Mouse (Mus musculus) kidney, adult 2 months (tissue): ENCODE measurements around the gene Gm10229. TPM values are rescaled to one million over a fixed set of nuclear protein-coding genes. Genes with fewer than 3 reads are reported as not detected.
"Not testable (repeated sequence)": the region's sequence is repeated elsewhere in the genome, so short reads cannot be mapped to it uniquely, and the experiment has no call there.

Experiments used
- DNase-seq: peaks from one replicate; pipeline ENCODE4 v3.0.0; 2021
- H3K27ac ChIP-seq: fragments of 200-500 bp; 2 replicates; pipeline ENCODE4 v1.5.1; 2012; ENCODE audit warnings: low read depth, low read length, control low read depth, inconsistent platforms; ENCODE audit not compliant: insufficient read depth
- H3K27me3 ChIP-seq: fragments of 200-500 bp; replicated peaks from 2 replicates; pipeline ENCODE4 v1.6.1; 2012; ENCODE audit warnings: mild to moderate bottlenecking, moderate library complexity, low read length, inconsistent platforms; ENCODE audit not compliant: control insufficient read depth, insufficient read depth
- H3K36me3 ChIP-seq: fragments of 200-500 bp; 2 replicates; pipeline ENCODE4 v1.6.1; 2012; ENCODE audit warnings: mild to moderate bottlenecking, moderate library complexity, low read length, inconsistent platforms; ENCODE audit not compliant: control insufficient read depth, insufficient read depth
- H3K4me1 ChIP-seq: fragments of 200-500 bp; 2 replicates; pipeline ENCODE4 v1.6.1; 2011; ENCODE audit warnings: low read length; ENCODE audit not compliant: control insufficient read depth, insufficient read depth
- H3K4me3 ChIP-seq: fragments of 200-500 bp; 2 replicates; pipeline ENCODE4 v1.5.1; 2011; ENCODE audit warnings: mild to moderate bottlenecking, low read depth, low read length, control low read depth; ENCODE audit not compliant: insufficient read depth
- CTCF ChIP-seq: fragments of 200-500 bp; conservative IDR thresholded peaks from 2 replicates; pipeline ENCODE4 v1.5.1; 2011; ENCODE audit warnings: low read depth, mild to moderate bottlenecking, control low read depth, low read length, moderate library complexity, mixed read lengths; ENCODE audit not compliant: insufficient read depth, insufficient read length
- POLR2A ChIP-seq: fragments of 200-500 bp; IDR thresholded peaks from one replicate; pipeline ENCODE4 v1.6.1; 2011; ENCODE audit warnings: low read depth, low read length, control low read depth
- WGBS: fragments of 180-500 bp; shearing (Covaris S2); methylation state at CpG from one replicate; pipeline ENCODE4 v1.1.7; 2018; 5-methylcytosine and 5-hydroxymethylcytosine counted together
- polyA plus RNA-seq: library from polyadenylated mRNA; depleted of rRNA; stranded (reverse); fragments of >200 nt; gene quantifications from 2 replicates; pipeline ENCODE4 v1.2.3, GENCODE M21; 2012; rRNA removed

Gm10229 gene
- polyA plus RNA-seq: not detected in 2 replicates

DNA sequence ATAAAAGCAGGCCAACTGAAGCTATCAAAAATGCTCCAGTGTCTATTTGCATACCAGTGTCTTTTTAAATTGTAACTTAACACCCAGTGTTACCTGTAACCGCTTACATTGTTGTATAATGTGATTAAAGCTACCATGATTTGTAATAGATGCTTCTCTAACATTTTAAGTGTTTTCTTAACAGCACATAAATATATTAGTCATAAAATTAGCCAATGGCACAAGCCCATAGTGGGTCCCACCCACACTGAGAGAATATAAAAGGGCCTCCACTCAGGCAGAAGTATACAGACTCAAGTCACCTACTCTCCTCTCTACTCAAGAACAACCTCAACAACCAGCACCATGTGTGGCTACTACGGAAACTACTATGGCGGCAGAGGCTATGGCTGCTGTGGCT lies at the start of gene Gm10229:
Gene Gm10229 (plus strand): TSS at position 301 of the 400 bp plus-strand sequence.
- not testable (repeated sequence) for DNase-seq, H3K36me3 ChIP-seq, H3K4me1 ChIP-seq, H3K4me3 ChIP-seq, H3K27ac ChIP-seq, H3K27me3 ChIP-seq
- 90% methylated on average over 3 of the region's 3 CpGs for WGBS

- no peaks in the 10 kb centered on the region for H3K27me3 ChIP-seq
- no peaks in the 10 kb centered on the region for H3K36me3 ChIP-seq
- no peaks in the 10 kb centered on the region for H3K4me1 ChIP-seq
- H3K4me3 ChIP-seq: no peak within 1 kb of the TSS
- no peak within 1 kb of the TSS for H3K27ac ChIP-seq
- no peak for DNase-seq
- WGBS: 74% methylated on average over 5 of the region's 5 CpGs
- TF ChIP-seq POLR2A (no peak), CTCF (no peak)
These were observed 4.4 kb upstream of the Gm10229 start, which contains the start of gene Krtap22-2 for GRCm38 (mm10) chr16:89010659-89011058. Krtap22-2 (minus strand) TSS chr16:89010759.

DNA sequence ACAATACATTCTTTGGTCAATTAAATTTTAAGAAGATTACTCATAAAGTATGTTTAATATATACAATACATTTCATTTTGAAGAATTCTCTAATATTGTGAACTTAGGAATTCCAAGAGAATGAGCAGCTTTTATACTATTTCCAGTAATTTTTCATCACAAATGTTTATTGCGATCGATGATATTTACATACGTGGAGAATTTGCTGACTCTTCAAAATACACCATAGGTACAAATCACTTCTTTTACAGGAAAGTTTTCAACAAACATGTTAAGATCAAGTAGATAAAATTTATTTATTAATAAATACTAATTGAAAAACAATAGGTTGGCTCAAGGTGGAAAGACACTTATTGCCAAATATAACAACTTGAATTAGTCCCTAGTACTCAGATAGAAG lies 1.1 kb upstream of the Gm10229 start:
- no peaks in the 10 kb centered on the region for H3K4me1 ChIP-seq
- TF ChIP-seq POLR2A: no peak
- TF ChIP-seq CTCF: no peak
- no peak overlapping the region for H3K4me3 ChIP-seq
- H3K27ac ChIP-seq: no peak overlapping the region
- H3K36me3 ChIP-seq: no peaks in the 10 kb centered on the region
- no peak for DNase-seq
- no peaks in the 10 kb centered on the region for H3K27me3 ChIP-seq
- 97% methylated on average over 3 of the region's 3 CpGs for WGBS

DNA sequence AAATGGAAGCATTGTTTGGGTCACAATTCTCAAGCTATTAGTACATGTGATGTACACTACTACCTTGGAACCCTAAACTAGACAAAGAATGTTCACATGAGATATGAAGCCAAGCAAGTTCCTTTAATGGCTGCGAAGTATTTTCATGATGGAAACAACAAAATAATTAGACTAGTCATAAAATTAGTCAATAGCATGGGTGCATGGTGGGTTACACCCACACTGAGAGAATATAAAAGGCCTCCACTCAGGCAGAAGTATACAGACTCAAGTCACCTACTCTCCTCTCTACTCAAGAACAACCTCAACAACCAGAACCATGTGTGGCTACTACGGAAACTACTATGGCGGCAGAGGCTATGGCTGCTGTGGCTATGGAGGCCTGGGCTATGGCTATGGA lies 16.3 kb downstream of the Gm10229 start, which contains the start of gene Krtap6-1:
Gene Krtap6-1 (plus strand): TSS at position 301 of the 400 bp plus-strand sequence.
- H3K4me1 ChIP-seq, H3K36me3 ChIP-seq, H3K4me3 ChIP-seq, DNase-seq, H3K27ac ChIP-seq, H3K27me3 ChIP-seq: not testable (repeated sequence)
- WGBS: 96% methylated on average over 3 of the region's 3 CpGs

- not testable (repeated sequence) for H3K36me3 ChIP-seq, H3K4me1 ChIP-seq, H3K4me3 ChIP-seq, H3K27me3 ChIP-seq, H3K27ac ChIP-seq, DNase-seq
- WGBS: 85% methylated on average over 2 of the region's 4 CpGs
These were observed 26.3 kb downstream of the Gm10229 start, which contains the start of gene Gm10228 for GRCm38 (mm10) chr16:89041372-89041771. Gm10228 (minus strand) TSS chr16:89041472.

GRCm38 (mm10) chr16:89047783-89048182 lies 32.7 kb downstream of the Gm10229 start, which contains the start of gene Krtap6-5:
Krtap6-5 (minus strand) TSS chr16:89047883.
- Histone ChIP-seq H3K27ac (no peak within 1 kb of the TSS), H3K4me1 (no peaks in the 10 kb centered on the region), H3K27me3 (no peaks in the 10 kb centered on the region), H3K36me3 (no peaks in the 10 kb centered on the region), H3K4me3 (no peak within 1 kb of the TSS)
- DNase-seq: no peak
- 80% methylated on average over 3 of the region's 3 CpGs for WGBS
- TF ChIP-seq CTCF (no peak), POLR2A (no peak)

GRCm38 (mm10) chr16:89063902-89064301 lies 48.8 kb downstream of the Gm10229 start, which contains the start of gene 1110025L11Rik:
1110025L11Rik (minus strand) TSS chr16:89064002.
- H3K36me3 ChIP-seq, H3K27ac ChIP-seq, DNase-seq, H3K27me3 ChIP-seq, H3K4me3 ChIP-seq, H3K4me1 ChIP-seq: not testable (repeated sequence)
- no CpG with 5 or more reads among the region's 2 CpGs for WGBS

Other genes with a start within 250 kb of the Gm10229 start
- gene 2310057N15Rik, start 241.1 kb upstream of the Gm10229 start, polyA plus RNA-seq: not detected in 2 replicates
- not detected in 2 replicates for gene Gm5965, start 237.4 kb upstream of the Gm10229 start, polyA plus RNA-seq
- not detected in 2 replicates for gene Gm20741, start 203.1 kb upstream of the Gm10229 start, polyA plus RNA-seq
- gene Krtap15, start 195.1 kb upstream of the Gm10229 start, polyA plus RNA-seq: not detected in 2 replicates
- gene Krtap14, start 189.1 kb upstream of the Gm10229 start, polyA plus RNA-seq: not detected in 2 replicates
- not detected in 2 replicates for gene Krtap19-1, start 145.9 kb upstream of the Gm10229 start, polyA plus RNA-seq
- not detected in 2 replicates for gene Krtap19-2, start 141.0 kb upstream of the Gm10229 start, polyA plus RNA-seq
- gene Krtap19-3, start 137.2 kb upstream of the Gm10229 start, polyA plus RNA-seq: not detected in 2 replicates
- not detected in 2 replicates for gene Krtap19-4, start 130.2 kb upstream of the Gm10229 start, polyA plus RNA-seq
- gene Krtap19-5, start 118.8 kb upstream of the Gm10229 start, polyA plus RNA-seq: not detected in 2 replicates
- gene Krtap19-9b, start 83.0 kb upstream of the Gm10229 start, polyA plus RNA-seq: not detected in 2 replicates
- not detected in 2 replicates for gene Krtap16-3, start 52.4 kb upstream of the Gm10229 start, polyA plus RNA-seq
- gene Krtap22-2, start 4.5 kb upstream of the Gm10229 start, polyA plus RNA-seq: not detected in 2 replicates
- gene Krtap6-1, start 16.4 kb downstream of the Gm10229 start, polyA plus RNA-seq: not detected in 2 replicates
- gene Gm10228, start 26.2 kb downstream of the Gm10229 start, polyA plus RNA-seq: not detected in 2 replicates
- gene Krtap6-5, start 32.6 kb downstream of the Gm10229 start, polyA plus RNA-seq: not detected in 2 replicates
- gene 1110025L11Rik, start 48.7 kb downstream of the Gm10229 start, polyA plus RNA-seq: not detected in 2 replicates
- not detected in 2 replicates for gene Krtap6-3, start 68.7 kb downstream of the Gm10229 start, polyA plus RNA-seq
- gene Gm6358, start 125.6 kb downstream of the Gm10229 start, polyA plus RNA-seq: not detected in 2 replicates
- not detected in 2 replicates for gene Gm10061, start 135.8 kb downstream of the Gm10229 start, polyA plus RNA-seq
- not detected in 2 replicates for gene Gm9789, start 142.7 kb downstream of the Gm10229 start, polyA plus RNA-seq
- gene Gm7735, start 154.2 kb downstream of the Gm10229 start, polyA plus RNA-seq: not detected in 2 replicates
- not detected in 2 replicates for gene 1110057P08Rik, start 159.5 kb downstream of the Gm10229 start, polyA plus RNA-seq
- gene Krtap20-2, start 190.6 kb downstream of the Gm10229 start, polyA plus RNA-seq: not detected in 2 replicates